Mouse (Mus musculus) heart, postnatal 14 days (tissue): ENCODE measurements at regions not wholly inside any gene's neighbourhood (a gene's known extent, or its start where the extent isn't known, plus 50 kb on each side); places are given as distances from the start of the nearest gene placed in this dataset.
A peak's percentile ranks its signal among the peaks of the same experiment; 100 is the strongest.

Source experiments
- DNase-seq, 2 experiments: peaks; one replicate each; pipeline ENCODE4 v3.0.0; 2021 to 2022
- intact Hi-C: fragments of 180-260 bp; cut with DNase I; formaldehyde crosslinking; loops from one replicate; pipeline ENCODE4 v1.15.1; 2025

GRCm38 (mm10) chr3:146337429-146337828 lies 67.0 kb upstream of the Ssx2ip start:
- no peak for DNase-seq
- intact Hi-C loops = no loop called here

GRCm38 (mm10) chr3:146337861-146338281 lies 66.6 kb upstream of the Ssx2ip start:
- intact Hi-C loops = no loop called here
- no peak for DNase-seq

GRCm38 (mm10) chr3:146338445-146338844 lies 66.0 kb upstream of the Ssx2ip start:
- DNase-seq = no peak
- intact Hi-C loops = no loop called here

- intact Hi-C loops = loop anchor here (5.0 kb wide), 1 partner anchor 153 kb away; no protein-coding TSS in a partner anchor
- no peak for DNase-seq
Observed at GRCm38 (mm10) chr3:146340316-146341055, 64.0 kb upstream of the Ssx2ip start.

- intact Hi-C loops = loop anchor here (5.0 kb wide), 1 partner anchor 154 kb away; no protein-coding TSS in a partner anchor
- no peak for DNase-seq
Observed at GRCm38 (mm10) chr3:146341652-146342340, 62.6 kb upstream of the Ssx2ip start.

- intact Hi-C loops = loop anchor here (5.0 kb wide), 1 partner anchor 155 kb away; no protein-coding TSS in a partner anchor
- no peak for DNase-seq
Observed at GRCm38 (mm10) chr3:146342727-146343126, 61.7 kb upstream of the Ssx2ip start.

- intact Hi-C loops = loop anchor here (2.0 to 5.0 kb wide), 3 partner anchors 137 to 571 kb away; no protein-coding TSS in a partner anchor
- peak; percentile 58 to 72 for DNase-seq
Observed at GRCm38 (mm10) chr3:146343649-146344401, 60.6 kb upstream of the Ssx2ip start.

- intact Hi-C loops = loop anchor here (2.0 to 5.0 kb wide), 6 partner anchors 136 to 598 kb away; no protein-coding TSS in a partner anchor
- no peak for DNase-seq
Observed at GRCm38 (mm10) chr3:146344402-146345025, 59.9 kb upstream of the Ssx2ip start.

- intact Hi-C loops = loop anchor here (2.0 to 5.0 kb wide), 5 partner anchors 135 to 597 kb away; no protein-coding TSS in a partner anchor
- peak; percentile 72 to 76 for DNase-seq
Observed at GRCm38 (mm10) chr3:146345308-146345780, 59.1 kb upstream of the Ssx2ip start.

GRCm38 (mm10) chr3:146345946-146346345 lies 58.5 kb upstream of the Ssx2ip start:
- DNase-seq = no peak
- intact Hi-C loops = loop anchor here (2.0 to 5.0 kb wide), 5 partner anchors 135 to 596 kb away; no protein-coding TSS in a partner anchor

- intact Hi-C loops = loop anchor here (5.0 kb wide), 3 partner anchors 215 to 595 kb away; no protein-coding TSS in a partner anchor
- DNase-seq = no peak
Observed at GRCm38 (mm10) chr3:146347311-146347710, 57.1 kb upstream of the Ssx2ip start.

- no peak for DNase-seq
- intact Hi-C loops = loop anchor here (5.0 kb wide), 3 partner anchors 213 to 593 kb away; no protein-coding TSS in a partner anchor
Observed at GRCm38 (mm10) chr3:146348921-146349320, 55.5 kb upstream of the Ssx2ip start.

- intact Hi-C loops = loop anchor here (5.0 kb wide), 3 partner anchors 213 to 593 kb away; no protein-coding TSS in a partner anchor
- DNase-seq = no peak
Observed at GRCm38 (mm10) chr3:146349393-146349792, 55.0 kb upstream of the Ssx2ip start.

GRCm38 (mm10) chr3:146350126-146350525 lies 54.3 kb upstream of the Ssx2ip start:
- intact Hi-C loops = no loop called here
- DNase-seq = no peak

GRCm38 (mm10) chr3:146351468-146351867 lies 53.0 kb upstream of the Ssx2ip start:
- intact Hi-C loops = no loop called here
- no peak for DNase-seq

GRCm38 (mm10) chr3:146352187-146352586 lies 52.3 kb upstream of the Ssx2ip start:
- DNase-seq = peak in 1 of 2 experiments; percentile 42
- intact Hi-C loops = no loop called here

GRCm38 (mm10) chr3:146353961-146354360 lies 50.5 kb upstream of the Ssx2ip start:
- DNase-seq = no peak
- intact Hi-C loops = no loop called here
